Mouse (Mus musculus): ENCODE measurements around the gene Olfr293. TPM values are rescaled to one million over a fixed set of nuclear protein-coding genes. Genes with fewer than 3 reads are reported as not detected.

Gene Olfr293
- polyA plus RNA-seq (2014; fragmentation: Nextera tagmentation; extraction: Ambion mirVana) = not detected in 2 replicates

DNA sequence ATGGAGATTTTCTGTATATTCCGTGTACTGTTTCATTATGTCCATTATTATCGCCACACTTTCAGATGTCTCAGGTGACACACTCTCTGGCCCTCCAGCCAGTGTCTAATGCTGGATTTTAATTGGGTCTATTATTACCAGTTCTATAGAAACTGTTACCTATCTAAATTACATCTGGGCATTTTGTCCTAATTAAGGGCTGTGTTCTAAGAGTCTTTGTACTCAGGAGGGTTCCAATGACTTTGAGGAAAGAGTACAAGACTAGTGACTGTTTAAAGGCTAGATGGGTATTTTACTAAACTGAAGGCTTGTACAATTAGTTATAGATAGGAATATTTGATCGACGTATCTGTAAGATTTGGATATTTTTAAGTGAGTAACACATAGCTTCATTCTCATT, at the start of gene Olfr293:
TSS of gene Olfr293 (plus strand) at position 301 of the 400 bp plus-strand sequence.
- ATAC-seq (replicated peaks; ENCODE audit: low FRiP score) (no peak), DNase-seq (ENCODE audit: low spot score) (no peak)
- Histone ChIP-seq H3K4me2 (no peak within 1 kb of the TSS), H3K27ac (ENCODE audit: low read depth, low read length) (no peak within 1 kb of the TSS), H3K36me3 (ENCODE audit: control insufficient read depth, insufficient read depth, low read length) (no peaks in the 10 kb centered on the region), H3K9ac (ENCODE audit: low read depth, low read length) (no peak within 1 kb of the TSS), H3K4me3 (ENCODE audit: low read depth, low read length) (no peak within 1 kb of the TSS), H3K4me1 (replicated peaks; ENCODE audit: control insufficient read depth, insufficient read depth, low read length) (no peaks in the 10 kb centered on the region), H3K27me3 (replicated peaks; ENCODE audit: control insufficient read depth, insufficient read depth, low read length) (no peaks in the 10 kb centered on the region), H3K9me3 (ENCODE audit: control insufficient read depth, low read length) (no peaks in the 10 kb centered on the region)
- 88% methylated on average over 4 of the region's 4 CpGs for WGBS

DNA sequence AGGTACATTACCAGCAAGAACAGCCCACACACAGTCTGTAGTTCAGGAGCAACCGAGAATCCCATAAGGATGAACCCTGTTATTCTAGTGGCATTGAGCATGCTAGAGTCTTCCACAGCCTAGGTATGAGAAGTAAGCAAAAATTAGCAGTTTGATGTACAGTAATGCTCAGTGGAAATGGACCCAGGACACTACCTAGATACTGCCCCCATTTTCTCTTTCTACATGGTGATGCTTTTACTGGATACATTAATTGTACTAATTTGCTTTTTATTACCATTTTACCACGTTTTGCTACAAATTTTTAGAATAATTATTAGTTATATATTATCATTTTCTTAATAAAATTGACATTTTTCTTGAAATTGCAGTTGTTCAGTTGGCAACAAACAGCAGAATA, 32.3 kb upstream of the Olfr293 start, which contains the start of gene Olfr294:
TSS of gene Olfr294 (minus strand) at position 101 of the 400 bp plus-strand sequence.
- Histone ChIP-seq H3K27ac (ENCODE audit: low read depth, low read length) (no peak within 1 kb of the TSS), H3K4me3 (ENCODE audit: low read depth, low read length) (no peak within 1 kb of the TSS), H3K4me2 (no peak within 1 kb of the TSS), H3K9me3 (ENCODE audit: control insufficient read depth, low read length) (no peaks in the 10 kb centered on the region), H3K27me3 (replicated peaks; ENCODE audit: control insufficient read depth, insufficient read depth, low read length) (no peaks in the 10 kb centered on the region), H3K9ac (ENCODE audit: low read depth, low read length) (no peak within 1 kb of the TSS), H3K36me3 (ENCODE audit: control insufficient read depth, insufficient read depth, low read length) (no peaks in the 10 kb centered on the region), H3K4me1 (replicated peaks; ENCODE audit: control insufficient read depth, insufficient read depth, low read length) (no peaks in the 10 kb centered on the region)
- ATAC-seq (replicated peaks; ENCODE audit: low FRiP score) (no peak), DNase-seq (ENCODE audit: low spot score) (no peak)
- 52% methylated on average over 2 of the region's 2 CpGs for WGBS

DNA sequence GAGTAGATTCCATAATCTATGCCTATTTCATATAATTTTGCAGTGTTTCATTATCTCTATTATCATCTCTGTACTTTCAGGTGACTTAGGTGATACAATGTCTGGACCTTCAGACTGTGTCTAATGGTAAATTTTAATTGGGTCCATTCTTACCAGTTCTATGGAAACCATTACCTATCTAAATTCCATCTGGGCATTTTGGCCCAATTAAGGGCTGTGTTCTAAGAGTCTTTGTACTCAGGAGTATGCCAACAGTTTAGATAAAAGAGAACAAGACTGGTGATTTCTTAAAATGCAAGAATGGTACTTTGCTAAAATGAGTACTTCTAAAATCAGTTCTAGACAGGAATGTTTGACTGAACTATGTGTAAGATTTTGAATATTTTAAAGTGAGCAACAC, 39.2 kb downstream of the Olfr293 start, which contains the start of gene Olfr292:
TSS of gene Olfr292 (plus strand) at position 301 of the 400 bp plus-strand sequence.
- H3K9me3 ChIP-seq (ENCODE audit: control insufficient read depth, low read length) = no peaks in the 10 kb centered on the region
- H3K4me2 ChIP-seq = no peak within 1 kb of the TSS
- H3K4me1 ChIP-seq (replicated peaks; ENCODE audit: control insufficient read depth, insufficient read depth, low read length) = no peaks in the 10 kb centered on the region
- no peaks in the 10 kb centered on the region for H3K27me3 ChIP-seq (replicated peaks; ENCODE audit: control insufficient read depth, insufficient read depth, low read length)
- no peak within 1 kb of the TSS for H3K4me3 ChIP-seq (ENCODE audit: low read depth, low read length)
- no peak within 1 kb of the TSS for H3K27ac ChIP-seq (ENCODE audit: low read depth, low read length)
- H3K9ac ChIP-seq (ENCODE audit: low read depth, low read length) = no peak within 1 kb of the TSS
- no peak for ATAC-seq (replicated peaks; ENCODE audit: low FRiP score)
- no peaks in the 10 kb centered on the region for H3K36me3 ChIP-seq (ENCODE audit: control insufficient read depth, insufficient read depth, low read length)
- no peak for DNase-seq (ENCODE audit: low spot score)

Other genes with a start within 250 kb of the Olfr293 start
- not detected in 2 replicates for gene Olfr301, start 245.2 kb upstream of the Olfr293 start, polyA plus RNA-seq (2014; fragmentation: Nextera tagmentation; extraction: Ambion mirVana)
- not detected in 2 replicates for gene Olfr299, start 189.1 kb upstream of the Olfr293 start, polyA plus RNA-seq (2014; fragmentation: Nextera tagmentation; extraction: Ambion mirVana)
- gene Olfr298, start 156.6 kb upstream of the Olfr293 start, polyA plus RNA-seq (2014; fragmentation: Nextera tagmentation; extraction: Ambion mirVana) = not detected in 2 replicates
- gene Olfr297, start 129.1 kb upstream of the Olfr293 start, polyA plus RNA-seq (2014; fragmentation: Nextera tagmentation; extraction: Ambion mirVana) = not detected in 2 replicates
- not detected in 2 replicates for gene Olfr295, start 65.2 kb upstream of the Olfr293 start, polyA plus RNA-seq (2014; fragmentation: Nextera tagmentation; extraction: Ambion mirVana)
- not detected in 2 replicates for gene Olfr294, start 32.4 kb upstream of the Olfr293 start, polyA plus RNA-seq (2014; fragmentation: Nextera tagmentation; extraction: Ambion mirVana)
- gene Olfr292, start 39.3 kb downstream of the Olfr293 start, polyA plus RNA-seq (2014; fragmentation: Nextera tagmentation; extraction: Ambion mirVana) = not detected in 2 replicates
- not detected in 2 replicates for gene Folh1, start 126.9 kb downstream of the Olfr293 start, polyA plus RNA-seq (2014; fragmentation: Nextera tagmentation; extraction: Ambion mirVana)
- gene Vmn2r77, start 146.0 kb downstream of the Olfr293 start, polyA plus RNA-seq (2014; fragmentation: Nextera tagmentation; extraction: Ambion mirVana) = not detected in 2 replicates

All from liver, embryonic 11.5 days (tissue).